Mouse (Mus musculus) heart, embryonic 13.5 days (tissue): Measurements from ENCODE around the gene Cops4. TPM values are rescaled to one million over a fixed set of nuclear protein-coding genes. Genes with fewer than 3 reads are reported as not detected.

ENCODE experiments used
- microRNA-seq: library from miRNA; unstranded; fragments of <30 nt; microRNA quantifications from one replicate; pipeline ENCODE4, GENCODE M21; 2016
- polyA plus RNA-seq: library from polyadenylated mRNA; unstranded; fragments of >200 nt; fragmentation: Nextera tagmentation; extraction: Ambion mirVana; gene quantifications from 2 replicates; pipeline ENCODE4 v1.2.1, GENCODE M21; 2015

Gene Cops4
- polyA plus RNA-seq, 1 experiment from 2014 or later = 146 TPM

Small RNA genes lying within 50 kb of the gene (microRNA-seq; reads per million reads assigned to microRNA genes)
- not detected for gene Gm23222

Other genes with a start within 250 kb of the Cops4 start
- gene Sec31a, start 102.1 kb upstream of the Cops4 start, polyA plus RNA-seq = 137 and 146 TPM in 2 replicates
- gene Lin54, start 17.7 kb upstream of the Cops4 start, polyA plus RNA-seq = 8.9 and 9.0 TPM in 2 replicates
- 5.7 and 5.8 TPM in 2 replicates for gene Plac8, start 53.9 kb downstream of the Cops4 start, polyA plus RNA-seq
- gene Coq2, start 156.8 kb downstream of the Cops4 start, polyA plus RNA-seq = 60.5 and 67.9 TPM in 2 replicates
- gene Hpse, start 201.4 kb downstream of the Cops4 start, polyA plus RNA-seq = 1.2 and 1.4 TPM in 2 replicates